Mouse (Mus musculus) embryonic facial prominence, embryonic 12.5 days (tissue): ENCODE data around the gene Zdhhc19. TPM values are rescaled to one million over a fixed set of nuclear protein-coding genes. Genes with fewer than 3 reads are reported as not detected.

Source experiments
- ATAC-seq: fragments of 200-750 bp; cut with Nextera tagmentation; 2 replicates; pipeline ENCODE4 v1.8.0; 2017; ENCODE audit not compliant: insufficient number of reproducible peaks, insufficient read depth, low FRiP score, low TSS enrichment
- H3K27ac ChIP-seq: fragments of 300-500 bp; sonication (generic); 2 replicates; pipeline ENCODE4 v1.5.1; 2016; ENCODE audit warnings: mild to moderate bottlenecking
- H3K27me3 ChIP-seq: fragments of 300-500 bp; sonication (generic); 2 replicates; pipeline ENCODE4 v1.6.1; 2016; ENCODE audit warnings: mild to moderate bottlenecking, moderate library complexity
- H3K36me3 ChIP-seq: fragments of 300-500 bp; sonication (generic); 2 replicates; pipeline ENCODE4 v1.6.1; 2016; ENCODE audit warnings: mild to moderate bottlenecking
- H3K4me1 ChIP-seq: fragments of 300-500 bp; sonication (generic); 2 replicates; pipeline ENCODE4 v1.6.1; 2016
- H3K4me2 ChIP-seq: fragments of 300-500 bp; sonication (generic); replicated peaks from 2 replicates; pipeline ENCODE4 v1.6.1; 2016; ENCODE audit warnings: mild to moderate bottlenecking, moderate library complexity
- H3K4me3 ChIP-seq: fragments of 300-500 bp; sonication (generic); 2 replicates; pipeline ENCODE4 v1.5.1; 2016; ENCODE audit warnings: mild to moderate bottlenecking
- H3K9ac ChIP-seq: fragments of 300-500 bp; sonication (generic); 2 replicates; pipeline ENCODE4 v1.6.1; 2016; ENCODE audit warnings: mild to moderate bottlenecking, moderate library complexity
- H3K9me3 ChIP-seq: fragments of 300-500 bp; sonication (generic); 2 replicates; pipeline ENCODE4 v1.6.1; 2016; ENCODE audit warnings: mild to moderate bottlenecking, moderate library complexity
- WGBS: fragments of 180-500 bp; shearing (Covaris S2); methylation state at CpG from one replicate; pipeline ENCODE4 v1.1.7; 2016; 5-methylcytosine and 5-hydroxymethylcytosine counted together
- polyA plus RNA-seq: library from polyadenylated mRNA; unstranded; fragments of >200 nt; fragmentation: Nextera tagmentation; extraction: Ambion mirVana; gene quantifications from 2 replicates; pipeline ENCODE4 v1.2.1, GENCODE M21; 2016

Zdhhc19 gene
- polyA plus RNA-seq, 1 experiment from 2014 or later: not detected

DNA sequence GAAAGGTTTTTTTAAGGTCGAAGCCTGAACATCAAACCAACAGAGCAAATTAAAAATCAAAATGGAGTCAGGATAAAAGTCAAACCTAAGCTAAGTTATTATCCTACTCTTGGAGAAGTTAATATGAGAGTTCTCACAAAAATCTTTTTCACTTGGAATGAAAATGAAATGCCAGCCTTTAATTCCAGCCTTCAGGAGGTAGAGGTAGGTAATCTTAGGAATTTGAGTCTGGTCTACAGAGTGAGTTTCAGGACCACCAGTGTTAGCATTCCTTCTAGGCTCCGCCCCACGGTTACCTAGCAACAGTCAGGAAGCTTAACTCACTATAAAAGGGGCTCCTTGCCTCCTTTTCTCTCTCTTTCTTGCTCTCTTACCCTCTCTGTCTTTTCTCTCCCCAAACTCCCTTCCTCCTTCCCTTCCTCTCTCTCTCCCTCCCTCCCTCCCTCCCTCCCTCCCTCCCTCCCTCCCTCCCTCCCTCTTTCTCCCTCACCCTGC is 42.7 kb downstream of the Zdhhc19 start:
- Histone ChIP-seq H3K36me3 (no peaks in the 10 kb centered on the region), H3K9ac (no peak overlapping the region), H3K4me2 (no peak overlapping the region), H3K27me3 (0 out of 2 replicates have a peak, but pooled peaks cover 2% of the 10 kb centered on the region), H3K9me3 (no peaks in the 10 kb centered on the region), H3K4me1 (peaks cover 21% of the 10 kb centered on the region), H3K4me3 (no peak overlapping the region), H3K27ac (no peak overlapping the region)
- 35% methylated on average over 3 of the region's 3 CpGs for WGBS
- ATAC-seq: no peak

- Histone ChIP-seq H3K9me3 (no peaks in the 10 kb centered on the region), H3K4me2 (no peak overlapping the region), H3K9ac (no peak overlapping the region), H3K4me1 (peaks cover 11% of the 10 kb centered on the region; the same call in 1 of the 2 replicates), H3K27ac (no peak overlapping the region), H3K4me3 (no peak overlapping the region), H3K36me3 (no peaks in the 10 kb centered on the region), H3K27me3 (no peaks in the 10 kb centered on the region)
- WGBS: 78% methylated on average over 6 of the region's 6 CpGs
- no peak for ATAC-seq
Observed at GRCm38 (mm10) chr16:32541338-32542179, 45.5 kb downstream of the Zdhhc19 start.

- H3K9ac ChIP-seq: no peak overlapping the region
- H3K36me3 ChIP-seq: no peaks in the 10 kb centered on the region
- WGBS: 70% methylated on average over 3 of the region's 3 CpGs
- no peaks in the 10 kb centered on the region for H3K27me3 ChIP-seq
- H3K4me2 ChIP-seq: no peak overlapping the region
- no peaks in the 10 kb centered on the region for H3K9me3 ChIP-seq
- H3K27ac ChIP-seq: no peak overlapping the region
- H3K4me1 ChIP-seq: peaks cover 6% of the 10 kb centered on the region; the same call in 1 of the 2 replicates
- no peak for ATAC-seq
- H3K4me3 ChIP-seq: no peak overlapping the region
Observed at GRCm38 (mm10) chr16:32543422-32543821, 47.4 kb downstream of the Zdhhc19 start.

DNA sequence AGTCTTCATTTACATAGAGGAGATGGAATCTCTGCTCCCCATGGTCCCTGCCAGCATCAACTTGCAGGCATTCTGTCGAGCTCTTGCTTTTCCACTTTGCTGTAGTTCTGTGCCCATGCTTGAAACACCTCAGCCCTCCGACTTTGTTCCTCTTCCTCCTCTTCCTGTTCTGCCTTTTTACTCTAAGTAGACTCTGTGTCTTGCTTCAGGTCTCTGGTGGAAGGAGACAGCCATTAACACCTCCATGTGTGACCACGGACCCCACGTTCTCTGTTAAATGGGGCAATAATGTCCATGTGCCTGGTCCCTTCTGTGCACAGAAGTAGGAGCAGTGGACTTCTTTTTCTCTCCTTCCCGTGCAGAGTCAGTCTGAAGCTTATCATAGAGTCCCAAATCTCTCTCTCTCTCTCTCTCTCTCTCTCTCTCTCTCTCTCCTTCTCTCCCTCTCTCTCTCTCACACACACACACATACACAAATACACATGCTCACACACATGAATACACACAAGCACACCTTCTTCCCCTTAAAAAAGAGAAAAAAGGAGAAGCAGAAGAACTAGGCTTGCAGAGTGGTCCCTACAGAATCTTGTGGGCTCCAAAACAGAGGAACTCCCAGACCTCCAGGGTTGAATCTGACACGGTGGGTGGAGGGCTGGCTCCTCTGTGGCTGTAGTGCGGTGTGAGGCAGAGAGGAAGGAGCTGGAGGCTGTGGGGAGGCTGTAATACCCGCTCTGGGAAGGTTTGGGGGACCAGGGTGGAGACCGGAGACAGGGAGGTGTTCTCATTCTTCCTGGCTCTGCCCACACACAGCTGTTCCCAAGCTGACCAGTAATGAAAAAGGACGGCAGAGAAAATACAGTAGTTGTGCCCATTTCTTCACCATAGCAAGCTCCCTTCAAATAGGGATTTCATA is 51.3 kb downstream of the Zdhhc19 start:
- no peak overlapping the region for H3K4me2 ChIP-seq
- H3K9ac ChIP-seq: no peak overlapping the region
- H3K27ac ChIP-seq: no peak overlapping the region
- H3K27me3 ChIP-seq: no peaks in the 10 kb centered on the region
- H3K36me3 ChIP-seq: no peaks in the 10 kb centered on the region
- H3K4me3 ChIP-seq: no peak overlapping the region
- H3K4me1 ChIP-seq: no peaks in the 10 kb centered on the region
- ATAC-seq: no peak
- H3K9me3 ChIP-seq: no peaks in the 10 kb centered on the region
- WGBS: 63% methylated on average over 10 of the region's 10 CpGs

DNA sequence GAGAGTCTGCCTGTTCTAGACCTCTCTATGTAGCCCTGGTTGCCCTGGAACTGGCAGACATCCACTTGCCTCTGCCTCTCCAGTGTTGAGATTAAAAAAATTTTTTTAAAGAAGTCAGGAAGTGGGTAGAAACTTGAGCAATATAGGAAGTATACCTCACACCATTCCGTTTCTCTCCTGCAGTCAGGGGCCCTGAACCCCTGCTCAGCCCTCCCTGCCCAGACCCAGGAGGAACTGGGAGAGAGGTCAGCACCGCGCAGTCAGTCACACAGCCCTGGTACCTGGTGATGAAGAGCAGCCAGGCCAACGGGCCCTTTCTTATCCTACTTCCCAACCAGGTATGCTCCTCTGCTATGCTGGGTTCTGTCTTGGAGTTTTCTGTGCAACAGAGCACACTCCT is 54.0 kb downstream of the Zdhhc19 start:
- H3K27me3 ChIP-seq: no peaks in the 10 kb centered on the region
- H3K9ac ChIP-seq: no peak overlapping the region
- no peaks in the 10 kb centered on the region for H3K4me1 ChIP-seq
- H3K27ac ChIP-seq: no peak overlapping the region
- WGBS: 83% methylated on average over 4 of the region's 4 CpGs
- no peaks in the 10 kb centered on the region for H3K36me3 ChIP-seq
- H3K9me3 ChIP-seq: no peaks in the 10 kb centered on the region
- no peak overlapping the region for H3K4me3 ChIP-seq
- ATAC-seq: no peak
- no peak overlapping the region for H3K4me2 ChIP-seq

DNA sequence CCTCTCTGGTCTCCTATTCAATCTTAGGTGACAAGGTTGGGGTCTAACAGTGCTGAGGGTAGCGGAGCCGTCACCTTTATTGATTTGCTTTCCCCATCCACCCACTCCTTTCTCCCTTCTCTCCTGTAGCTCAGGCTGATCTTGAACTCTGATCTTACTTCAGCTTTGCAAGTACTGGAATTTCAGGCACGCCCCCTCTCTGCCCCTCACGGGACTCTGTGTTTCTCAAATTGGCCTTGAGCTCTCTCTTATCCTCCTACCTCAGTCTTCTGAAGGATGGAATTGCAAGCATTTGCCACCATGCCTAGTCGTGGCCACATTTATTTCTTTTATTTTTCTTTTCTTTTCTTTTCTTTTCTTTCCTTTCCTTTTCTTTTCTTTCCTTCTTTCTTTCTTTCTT is 54.4 kb downstream of the Zdhhc19 start:
- Histone ChIP-seq H3K4me3 (no peak overlapping the region), H3K4me1 (no peaks in the 10 kb centered on the region), H3K36me3 (no peaks in the 10 kb centered on the region), H3K9ac (no peak overlapping the region), H3K4me2 (no peak overlapping the region), H3K27ac (no peak overlapping the region), H3K9me3 (no peaks in the 10 kb centered on the region), H3K27me3 (no peaks in the 10 kb centered on the region)
- no peak for ATAC-seq
- 80% methylated on average over 5 of the region's 5 CpGs for WGBS

GRCm38 (mm10) chr16:32551346-32551747 is 55.3 kb downstream of the Zdhhc19 start:
- Histone ChIP-seq H3K4me3 (no peak overlapping the region), H3K9ac (no peak overlapping the region), H3K9me3 (no peaks in the 10 kb centered on the region), H3K4me1 (no peaks in the 10 kb centered on the region), H3K4me2 (no peak overlapping the region), H3K27ac (no peak overlapping the region), H3K36me3 (no peaks in the 10 kb centered on the region), H3K27me3 (no peaks in the 10 kb centered on the region)
- ATAC-seq: no peak
- 32% methylated on average over 2 of the region's 2 CpGs for WGBS

- H3K27me3 ChIP-seq: no peaks in the 10 kb centered on the region
- no peak overlapping the region for H3K4me3 ChIP-seq
- H3K9me3 ChIP-seq: no peaks in the 10 kb centered on the region
- no peaks in the 10 kb centered on the region for H3K4me1 ChIP-seq
- H3K9ac ChIP-seq: no peak overlapping the region
- H3K36me3 ChIP-seq: no peaks in the 10 kb centered on the region
- no peak for ATAC-seq
- H3K27ac ChIP-seq: no peak overlapping the region
- no peak overlapping the region for H3K4me2 ChIP-seq
- WGBS: 76% methylated on average over 3 of the region's 3 CpGs
Observed at GRCm38 (mm10) chr16:32555588-32555987, 59.5 kb downstream of the Zdhhc19 start.

- no peaks in the 10 kb centered on the region for H3K4me1 ChIP-seq
- no peaks in the 10 kb centered on the region for H3K9me3 ChIP-seq
- no peak overlapping the region for H3K9ac ChIP-seq
- H3K36me3 ChIP-seq: no peaks in the 10 kb centered on the region
- ATAC-seq: no peak
- 79% methylated on average over 4 of the region's 4 CpGs for WGBS
- H3K27me3 ChIP-seq: no peaks in the 10 kb centered on the region; the same call in 1 of the 2 replicates
- H3K4me3 ChIP-seq: no peak overlapping the region
- no peak overlapping the region for H3K27ac ChIP-seq
- H3K4me2 ChIP-seq: no peak overlapping the region
Observed at GRCm38 (mm10) chr16:32559493-32559892, 63.4 kb downstream of the Zdhhc19 start.

DNA sequence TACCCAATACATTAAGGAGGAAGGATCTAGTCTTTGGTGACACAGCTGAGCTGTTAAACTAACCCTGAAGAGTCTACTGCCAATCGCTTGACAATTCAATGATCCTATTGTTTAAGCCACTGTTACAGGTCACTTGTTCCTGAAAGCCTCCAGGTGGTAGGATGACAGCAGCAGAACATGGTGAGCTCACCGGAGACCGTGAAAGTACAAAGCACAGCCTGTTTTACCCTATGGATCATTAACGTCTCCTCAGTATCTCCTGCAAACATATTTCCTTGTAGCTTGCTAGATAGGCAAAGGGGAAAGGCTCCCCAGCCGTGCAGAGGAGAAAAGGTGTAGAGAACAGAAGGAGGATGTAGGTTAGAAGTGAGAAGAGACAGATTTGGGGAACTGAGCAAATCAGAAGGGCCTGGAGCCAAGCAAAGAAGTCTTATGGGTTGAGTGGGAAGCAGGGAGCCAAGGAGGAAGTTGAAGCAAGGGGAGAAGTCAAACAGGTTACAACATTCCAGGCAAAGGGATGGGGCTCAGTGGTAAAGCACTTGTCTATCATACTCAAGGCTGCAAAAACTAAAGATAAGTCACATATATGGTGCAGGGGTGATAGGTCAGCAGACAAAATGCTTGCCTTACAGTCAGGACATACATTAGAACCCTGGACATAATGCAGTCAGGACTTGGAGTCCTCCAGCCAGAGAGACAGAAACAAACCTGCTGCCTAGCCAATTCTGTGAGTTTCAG is 67.2 kb downstream of the Zdhhc19 start:
- WGBS: 71% methylated on average over 5 of the region's 5 CpGs
- H3K4me2 ChIP-seq: no peak overlapping the region
- H3K9ac ChIP-seq: no peak overlapping the region
- no peaks in the 10 kb centered on the region; the same call in 1 of the 2 replicates for H3K27me3 ChIP-seq
- H3K9me3 ChIP-seq: no peaks in the 10 kb centered on the region
- no peak overlapping the region for H3K27ac ChIP-seq
- no peaks in the 10 kb centered on the region for H3K4me1 ChIP-seq
- no peak overlapping the region for H3K4me3 ChIP-seq
- no peaks in the 10 kb centered on the region for H3K36me3 ChIP-seq
- no peak for ATAC-seq

- no peak overlapping the region for H3K4me2 ChIP-seq
- WGBS: 61% methylated on average over 4 of the region's 4 CpGs
- H3K27me3 ChIP-seq: no peaks in the 10 kb centered on the region; the same call in 1 of the 2 replicates
- no peaks in the 10 kb centered on the region for H3K9me3 ChIP-seq
- ATAC-seq: no peak
- no peak overlapping the region for H3K27ac ChIP-seq
- H3K4me3 ChIP-seq: no peak overlapping the region
- no peaks in the 10 kb centered on the region for H3K36me3 ChIP-seq
- H3K9ac ChIP-seq: no peak overlapping the region
- H3K4me1 ChIP-seq: no peaks in the 10 kb centered on the region
Observed at GRCm38 (mm10) chr16:32567282-32567681, 71.2 kb downstream of the Zdhhc19 start.
